Mouse (Mus musculus): ENCODE results near the gene Iqsec2. TPM values are rescaled to one million over a fixed set of nuclear protein-coding genes. Genes with fewer than 3 reads are reported as not detected.
"Not testable (repeated sequence)": the region's sequence is repeated elsewhere in the genome, so short reads cannot be mapped to it uniquely, and the experiment has no call there.

Iqsec2 gene
- polyA plus RNA-seq, 1 experiment, result not detected

- TF ChIP-seq CTCF (IDR thresholded peaks at IDR 0.05; ENCODE audit: insufficient read depth, low read depth, low read length), result no peak
- TF ChIP-seq POLR2A (IDR thresholded peaks at IDR 0.05; ENCODE audit: insufficient read depth, low read depth, low read length), result no peak
- Histone ChIP-seq H3K27ac (ENCODE audit: insufficient read depth, low read depth, low read length) (no peak overlapping the region), H3K4me3 (ENCODE audit: insufficient read depth, low read depth, low read length) (no peak overlapping the region), H3K4me1 (ENCODE audit: control insufficient read depth, insufficient read depth, low read length) (no peaks in the 10 kb centered on the region)
- WGBS, result 82% methylated on average over 5 of the region's 5 CpGs
These were observed 80.2 kb downstream of the Iqsec2 start for GRCm38 (mm10) chrX:152224280-152224679.

GRCm38 (mm10) chrX:152232781-152233763 lies 89.0 kb downstream of the Iqsec2 start, which contains the start of gene Kdm5c:
Gene Kdm5c (plus strand): TSS chrX:152233020.
- no peak for TF ChIP-seq POLR2A (IDR thresholded peaks at IDR 0.05; ENCODE audit: insufficient read depth, low read depth, low read length)
- TF ChIP-seq CTCF (IDR thresholded peaks at IDR 0.05; ENCODE audit: insufficient read depth, low read depth, low read length), result no peak
- under 1% methylated on average over 69 of the region's 69 CpGs for WGBS
- no peaks in the 10 kb centered on the region for H3K4me1 ChIP-seq (ENCODE audit: control insufficient read depth, insufficient read depth, low read length)
- H3K4me3 ChIP-seq (ENCODE audit: insufficient read depth, low read depth, low read length), result peak within 1 kb of the TSS; percentile 90
- H3K27ac ChIP-seq (ENCODE audit: insufficient read depth, low read depth, low read length), result peak within 1 kb of the TSS; percentile 85

- no peak overlapping the region for H3K4me3 ChIP-seq (ENCODE audit: insufficient read depth, low read depth, low read length)
- no peak for TF ChIP-seq POLR2A (IDR thresholded peaks at IDR 0.05; ENCODE audit: insufficient read depth, low read depth, low read length)
- TF ChIP-seq CTCF (IDR thresholded peaks at IDR 0.05; ENCODE audit: insufficient read depth, low read depth, low read length), result no peak
- no peak overlapping the region for H3K27ac ChIP-seq (ENCODE audit: insufficient read depth, low read depth, low read length)
- WGBS, result 7% methylated on average over 3 of the region's 3 CpGs
- H3K4me1 ChIP-seq (ENCODE audit: control insufficient read depth, insufficient read depth, low read length), result no peaks in the 10 kb centered on the region
These were observed 90.1 kb downstream of the Iqsec2 start for GRCm38 (mm10) chrX:152234125-152234524.

DNA sequence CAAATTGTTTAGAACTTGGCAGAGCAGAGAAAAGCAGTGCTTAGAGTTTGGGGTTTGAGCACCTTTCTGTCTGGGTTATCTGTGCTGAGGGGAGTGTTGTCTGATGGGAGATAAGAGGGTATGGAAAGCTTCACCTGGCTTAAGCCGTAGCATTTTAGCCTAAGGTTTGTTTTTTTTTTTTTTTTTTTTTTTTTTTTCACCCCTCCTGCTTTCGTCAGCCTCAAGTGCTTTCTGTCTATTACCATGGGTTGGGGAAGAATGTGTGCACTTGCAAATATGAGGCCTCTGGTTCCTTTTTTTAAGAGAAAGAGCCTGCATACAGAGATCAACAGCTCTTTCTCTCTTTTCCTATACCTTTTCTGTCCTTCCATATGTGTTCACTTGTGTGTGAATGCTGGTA lies 91.7 kb downstream of the Iqsec2 start:
- WGBS, result 63% methylated on average over 2 of the region's 2 CpGs
- no peak overlapping the region for H3K27ac ChIP-seq (ENCODE audit: insufficient read depth, low read depth, low read length)
- H3K4me1 ChIP-seq (ENCODE audit: control insufficient read depth, insufficient read depth, low read length), result no peaks in the 10 kb centered on the region
- H3K4me3 ChIP-seq (ENCODE audit: insufficient read depth, low read depth, low read length), result no peak overlapping the region
- TF ChIP-seq POLR2A (IDR thresholded peaks at IDR 0.05; ENCODE audit: insufficient read depth, low read depth, low read length), result no peak
- no peak for TF ChIP-seq CTCF (IDR thresholded peaks at IDR 0.05; ENCODE audit: insufficient read depth, low read depth, low read length)

- 65% methylated on average over 6 of the region's 6 CpGs for WGBS
- H3K4me1 ChIP-seq (ENCODE audit: control insufficient read depth, insufficient read depth, low read length); H3K27ac ChIP-seq (ENCODE audit: insufficient read depth, low read depth, low read length); H3K4me3 ChIP-seq (ENCODE audit: insufficient read depth, low read depth, low read length): not testable (repeated sequence)
These were observed 99.1 kb downstream of the Iqsec2 start for GRCm38 (mm10) chrX:152243140-152243539.

DNA sequence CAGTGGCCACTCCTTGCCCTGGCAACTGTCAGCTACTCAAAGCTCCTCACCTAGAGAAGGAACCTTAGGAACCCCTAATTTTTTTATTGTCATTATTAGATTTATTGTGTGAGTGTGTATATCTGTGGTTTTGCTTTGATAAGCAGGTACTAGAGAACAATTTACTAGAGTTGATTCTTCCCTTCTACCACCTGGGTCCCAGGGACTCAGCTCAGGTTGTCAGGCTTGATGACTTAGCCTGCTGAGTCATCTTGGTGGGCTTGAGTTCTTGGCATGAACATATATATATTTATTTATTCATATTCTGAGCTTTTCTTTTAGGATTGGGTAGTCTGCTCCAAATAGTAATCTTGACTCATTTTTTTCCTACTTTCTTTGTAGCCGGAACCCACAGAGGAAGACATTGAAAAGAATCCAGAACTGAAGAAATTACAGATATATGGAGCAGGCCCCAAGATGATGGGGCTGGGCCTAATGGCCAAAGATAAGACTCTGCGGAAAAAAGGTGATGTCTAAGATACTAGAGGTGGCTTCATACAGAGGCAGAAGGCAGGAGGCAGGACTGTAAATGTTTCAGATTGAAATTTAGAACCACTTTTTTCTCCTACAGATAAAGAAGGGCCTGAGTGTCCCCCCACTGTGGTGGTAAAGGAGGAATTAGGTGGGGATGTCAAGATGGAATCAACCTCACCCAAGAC lies 100.6 kb downstream of the Iqsec2 start:
- 91% methylated on average over 2 of the region's 2 CpGs for WGBS
- TF ChIP-seq POLR2A (IDR thresholded peaks at IDR 0.05; ENCODE audit: insufficient read depth, low read depth, low read length), result no peak
- TF ChIP-seq CTCF (IDR thresholded peaks at IDR 0.05; ENCODE audit: insufficient read depth, low read depth, low read length), result no peak
- H3K27ac ChIP-seq (ENCODE audit: insufficient read depth, low read depth, low read length), result no peak overlapping the region

DNA sequence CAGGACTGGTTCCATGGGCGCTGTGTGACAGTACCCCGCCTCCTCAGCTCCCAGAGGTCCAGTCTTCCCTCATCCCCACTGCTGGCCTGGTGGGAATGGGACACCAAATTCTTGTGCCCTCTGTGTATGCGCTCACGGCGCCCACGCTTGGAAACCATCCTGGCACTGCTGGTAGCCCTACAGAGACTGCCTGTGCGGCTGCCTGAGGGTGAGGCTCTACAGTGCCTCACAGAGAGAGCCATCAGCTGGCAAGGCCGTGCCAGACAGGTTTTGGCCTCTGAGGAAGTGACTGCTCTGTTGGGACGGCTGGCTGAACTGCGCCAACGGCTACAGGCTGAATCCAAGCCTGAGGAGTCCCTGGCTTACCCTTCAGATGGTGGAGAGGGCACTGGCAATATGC lies 127.1 kb downstream of the Iqsec2 start:
- no peak for TF ChIP-seq CTCF (IDR thresholded peaks at IDR 0.05; ENCODE audit: insufficient read depth, low read depth, low read length)
- no peak for TF ChIP-seq POLR2A (IDR thresholded peaks at IDR 0.05; ENCODE audit: insufficient read depth, low read depth, low read length)
- Histone ChIP-seq H3K27ac (ENCODE audit: insufficient read depth, low read depth, low read length) (no peak overlapping the region), H3K4me3 (ENCODE audit: insufficient read depth, low read depth, low read length) (no peak overlapping the region), H3K4me1 (ENCODE audit: control insufficient read depth, insufficient read depth, low read length) (peaks cover 5% of the 10 kb centered on the region; the same call in 1 of the 2 replicates)
- 86% methylated on average over 11 of the region's 11 CpGs for WGBS

More for the DNA sequence above, 100.6 kb downstream of the Iqsec2 start:
- no peaks in the 10 kb centered on the region for H3K4me1 ChIP-seq (ENCODE audit: control insufficient read depth, insufficient read depth, low read length)
- no peak overlapping the region for H3K4me3 ChIP-seq (ENCODE audit: insufficient read depth, low read depth, low read length)

Other genes with a start within 250 kb of the Iqsec2 start
- not detected in 2 replicates for gene Hsd17b10, start 142.4 kb upstream of the Iqsec2 start, polyA plus RNA-seq (2012; ENCODE audit: insufficient read depth, insufficient read length, low replicate concordance, missing spikeins)
- not detected in 2 replicates for gene Ribc1, start 128.0 kb upstream of the Iqsec2 start, polyA plus RNA-seq (2012; ENCODE audit: insufficient read depth, insufficient read length, low replicate concordance, missing spikeins)
- 161 TPM in 1 of 2 replicates, not detected in the other for gene Smc1a, start 127.8 kb upstream of the Iqsec2 start, polyA plus RNA-seq (2012; ENCODE audit: insufficient read depth, insufficient read length, low replicate concordance, missing spikeins)
- not detected in 2 replicates for gene Kdm5c, start 88.8 kb downstream of the Iqsec2 start, polyA plus RNA-seq (2012; ENCODE audit: insufficient read depth, insufficient read length, low replicate concordance, missing spikeins)
- not detected in 2 replicates for gene Kantr, start 183.2 kb downstream of the Iqsec2 start, polyA plus RNA-seq (2012; ENCODE audit: insufficient read depth, insufficient read length, low replicate concordance, missing spikeins)
- not detected in 2 replicates for gene Tspyl2, start 198.2 kb downstream of the Iqsec2 start, polyA plus RNA-seq (2012; ENCODE audit: insufficient read depth, insufficient read length, low replicate concordance, missing spikeins)
- gene Gpr173, start 224.4 kb downstream of the Iqsec2 start, polyA plus RNA-seq (2012; ENCODE audit: insufficient read depth, insufficient read length, low replicate concordance, missing spikeins), result not detected in 2 replicates